Mouse (Mus musculus): ENCODE data around the gene Pcsk5.

- TF ChIP-seq CTCF (IDR thresholded peaks at IDR 0.05; ENCODE audit: low read depth, low read length): no peak
- no peak for TF ChIP-seq POLR2A (IDR thresholded peaks at IDR 0.05; ENCODE audit: extremely low read depth, insufficient read depth, low read length)
Measured at GRCm38 (mm10) chr19:17845967-17846366, 8.5 kb upstream of the Pcsk5 start.
